Mouse (Mus musculus): ENCODE measurements around the gene Gm44973. TPM values are rescaled to one million over a fixed set of nuclear protein-coding genes. Genes with fewer than 3 reads are reported as not detected.

The Gm44973 gene
- total RNA-seq, 2 experiments from 2014 or later: not detected

- DNase-seq: no peak
- intact Hi-C loops (cut with DNase I): loop anchor here (10.0 kb wide), 1 partner anchor 110 kb away; no protein-coding TSS in a partner anchor
Observed at GRCm38 (mm10) chr7:5044981-5045380, 29.7 kb downstream of the Gm44973 start.

GRCm38 (mm10) chr7:5046112-5046511 lies 30.8 kb downstream of the Gm44973 start:
- no peak for DNase-seq

GRCm38 (mm10) chr7:5047313-5047712 lies 32.0 kb downstream of the Gm44973 start:
- no peak for DNase-seq
- intact Hi-C loops (cut with DNase I): loop anchor here (10.0 kb wide), 1 partner anchor 113 kb away; no protein-coding TSS in a partner anchor

More at GRCm38 (mm10) chr7:5046112-5046511, 30.8 kb downstream of the Gm44973 start:
- intact Hi-C loops (cut with DNase I): loop anchor here (10.0 kb wide), 1 partner anchor 111 kb away; no protein-coding TSS in a partner anchor

DNA sequence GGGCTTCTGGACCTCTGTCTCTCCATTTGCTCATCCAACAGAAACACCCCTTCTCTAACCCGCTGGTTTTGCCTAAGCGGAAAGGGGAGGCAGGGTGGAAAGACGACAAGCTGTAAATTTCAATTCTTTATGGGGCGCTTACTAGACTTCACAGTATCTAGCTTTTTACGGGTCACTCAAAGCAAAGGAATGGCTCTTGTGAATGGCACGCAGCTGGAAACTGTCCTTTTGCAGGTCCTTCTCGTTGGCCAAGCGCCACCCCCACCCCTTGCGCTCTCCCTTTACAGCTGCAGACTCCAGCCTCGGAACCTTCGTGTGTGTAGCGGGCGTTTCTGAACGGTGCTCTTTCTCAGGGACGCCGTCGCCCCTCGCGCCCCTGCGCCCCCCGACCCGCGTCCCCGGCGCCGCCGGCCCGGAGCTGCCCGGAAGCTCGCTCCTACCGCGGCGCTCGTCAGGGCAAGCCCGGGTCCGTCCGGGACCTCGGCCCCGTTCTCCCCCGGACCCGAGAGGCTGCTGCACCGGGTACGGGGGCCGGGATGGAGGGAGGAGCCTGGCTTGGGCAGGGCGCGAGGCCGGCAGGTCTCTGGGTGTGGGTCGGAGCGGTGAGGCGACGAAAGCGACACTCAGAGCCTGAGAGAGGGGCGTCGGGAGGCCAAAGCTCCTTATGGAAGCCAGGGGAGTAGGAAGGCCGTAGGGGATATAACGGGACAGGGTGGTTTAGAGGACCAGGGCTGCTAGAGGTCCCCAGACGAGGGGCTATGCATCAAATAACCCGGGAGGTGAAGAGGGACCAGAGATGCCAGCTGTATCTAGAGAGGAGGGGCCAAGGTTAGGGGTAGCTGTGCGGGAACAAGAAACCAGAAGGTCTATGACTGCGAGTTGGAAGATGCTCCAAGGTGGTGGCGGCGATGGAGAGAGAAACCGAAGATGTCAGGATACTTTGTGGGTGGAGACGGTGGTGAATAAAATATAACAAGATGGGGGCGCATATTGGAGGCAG lies 36.2 kb downstream of the Gm44973 start, which contains the start of gene Zfp580:
Gene Zfp580 (plus strand): TSS at position 346 of the 1,000 bp plus-strand sequence.
- DNase-seq: peak; percentile 81
- intact Hi-C loops (cut with DNase I): loop anchor here (5.0 kb wide), 1 partner anchor 34 kb away; the partner anchor contains the start of gene Gm44973

- no peak for DNase-seq
- intact Hi-C loops (cut with DNase I): loop anchor here (5.0 kb wide), 1 partner anchor 35 kb away; the partner anchor contains the start of gene Gm44973
Observed at GRCm38 (mm10) chr7:5052438-5052837, 37.1 kb downstream of the Gm44973 start.

DNA sequence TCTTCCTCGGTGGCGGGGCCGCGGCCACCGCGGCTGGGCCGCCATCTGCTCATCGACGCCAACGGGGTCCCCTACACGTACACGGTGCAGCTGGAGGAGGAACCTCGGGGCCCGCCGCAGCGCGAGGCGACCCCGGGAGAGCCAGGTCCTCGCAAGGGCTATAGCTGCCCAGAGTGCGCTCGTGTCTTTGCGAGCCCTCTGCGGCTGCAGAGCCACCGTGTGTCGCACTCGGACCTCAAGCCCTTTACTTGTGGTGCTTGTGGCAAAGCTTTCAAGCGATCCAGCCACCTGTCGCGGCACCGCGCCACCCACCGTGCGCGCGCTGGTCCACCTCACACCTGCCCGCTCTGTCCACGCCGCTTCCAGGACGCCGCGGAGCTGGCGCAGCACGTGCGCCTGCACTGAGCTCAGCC lies 37.6 kb downstream of the Gm44973 start:
- intact Hi-C loops (cut with DNase I): loop anchor here (5.0 kb wide), 1 partner anchor 36 kb away; the partner anchor contains the start of gene Gm44973
- DNase-seq: no peak

GRCm38 (mm10) chr7:5053456-5054179 lies 38.3 kb downstream of the Gm44973 start:
- DNase-seq: no peak
- intact Hi-C loops (cut with DNase I): loop anchor here (5.0 kb wide), 1 partner anchor 36 kb away; the partner anchor contains the start of gene Gm44973

- DNase-seq: peak; percentile 50
- intact Hi-C loops (cut with DNase I): no loop called here
Observed at GRCm38 (mm10) chr7:5056651-5057263, 41.5 kb downstream of the Gm44973 start.

- DNase-seq: no peak
- intact Hi-C loops (cut with DNase I): no loop called here
Observed at GRCm38 (mm10) chr7:5057381-5057780, 42.1 kb downstream of the Gm44973 start.

DNA sequence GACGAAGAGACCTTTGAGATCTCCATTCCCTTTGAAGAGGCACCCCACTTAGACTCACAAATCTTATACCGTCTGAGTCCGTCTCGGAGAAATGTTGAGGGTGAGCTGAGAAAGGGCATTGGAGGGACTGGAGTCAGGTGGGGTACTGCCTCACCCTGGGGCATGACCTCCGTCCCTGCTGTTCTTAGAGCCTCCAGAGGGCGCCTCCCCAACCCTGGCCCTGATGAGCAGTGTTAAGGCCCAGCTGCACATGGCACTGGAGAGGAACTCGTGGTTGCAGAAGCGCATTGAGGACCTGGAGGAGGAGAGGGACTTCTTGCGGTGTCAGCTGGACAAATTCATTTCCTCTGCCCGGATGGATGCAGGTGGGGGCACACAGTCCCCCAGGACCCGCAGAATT lies 42.5 kb downstream of the Gm44973 start:
- DNase-seq: no peak
- intact Hi-C loops (cut with DNase I): no loop called here

- intact Hi-C loops (cut with DNase I): no loop called here
- no peak for DNase-seq
Observed at GRCm38 (mm10) chr7:5058631-5059030, 43.3 kb downstream of the Gm44973 start.

- intact Hi-C loops (cut with DNase I): no loop called here
Observed at GRCm38 (mm10) chr7:5059421-5059820, 44.1 kb downstream of the Gm44973 start.

GRCm38 (mm10) chr7:5060239-5060731 lies 45.0 kb downstream of the Gm44973 start:
- intact Hi-C loops (cut with DNase I): no loop called here
- peak; percentile 88 for DNase-seq

More at GRCm38 (mm10) chr7:5059421-5059820, 44.1 kb downstream of the Gm44973 start:
- DNase-seq: no peak

DNA sequence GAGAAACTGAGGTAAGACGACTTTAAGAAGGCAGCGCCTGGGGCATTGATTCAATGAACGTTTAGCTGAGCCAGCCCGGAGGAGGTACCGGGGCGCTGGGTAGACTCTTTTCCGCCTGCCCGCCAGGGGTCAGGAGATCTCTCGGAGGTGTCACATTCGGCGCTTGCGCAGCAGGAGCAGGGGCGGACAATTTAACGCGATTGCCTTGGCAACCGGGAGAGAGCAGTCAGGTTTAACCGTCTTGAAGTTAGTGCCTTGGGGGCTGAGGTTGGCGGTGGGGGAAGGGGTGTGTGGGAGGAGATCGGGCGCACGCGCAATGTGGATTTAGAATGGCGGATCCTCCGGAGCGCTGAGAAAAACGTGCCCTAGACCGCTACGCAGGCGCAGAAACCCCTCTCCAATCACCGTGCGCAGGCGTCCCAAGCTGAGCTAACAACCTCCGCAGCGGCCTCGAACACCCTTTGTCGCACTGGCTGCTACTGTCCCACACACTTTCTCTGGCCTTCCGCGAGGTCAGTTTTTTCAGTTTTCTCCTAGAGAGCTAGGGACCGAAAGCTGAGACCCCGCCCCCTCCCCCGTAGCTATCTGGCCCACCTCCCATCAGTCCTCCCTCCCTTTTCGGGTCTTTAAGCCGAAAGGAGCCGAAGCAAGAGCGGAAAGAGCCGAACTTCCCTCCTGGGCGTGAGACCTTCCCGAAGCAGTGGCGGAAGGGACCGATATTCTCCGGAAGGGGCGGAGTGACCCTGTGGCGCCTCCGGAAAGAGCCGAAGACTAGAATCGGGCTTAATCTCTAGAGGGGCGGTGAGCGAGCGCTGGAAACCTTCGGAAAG lies 45.9 kb downstream of the Gm44973 start:
- intact Hi-C loops (cut with DNase I): no loop called here
- peak; percentile 99 for DNase-seq

- intact Hi-C loops (cut with DNase I): no loop called here
- peak; percentile 97 for DNase-seq
Observed at GRCm38 (mm10) chr7:5061774-5062359, 46.6 kb downstream of the Gm44973 start, which contains the start of gene U2af2. Gene U2af2 (plus strand): TSS chr7:5062143.

- peak; percentile 65 for DNase-seq
- intact Hi-C loops (cut with DNase I): no loop called here
Observed at GRCm38 (mm10) chr7:5062360-5063001, 47.2 kb downstream of the Gm44973 start.

GRCm38 (mm10) chr7:5064886-5065285 lies 49.6 kb downstream of the Gm44973 start:
- no peak for DNase-seq
- intact Hi-C loops (cut with DNase I): no loop called here

DNA sequence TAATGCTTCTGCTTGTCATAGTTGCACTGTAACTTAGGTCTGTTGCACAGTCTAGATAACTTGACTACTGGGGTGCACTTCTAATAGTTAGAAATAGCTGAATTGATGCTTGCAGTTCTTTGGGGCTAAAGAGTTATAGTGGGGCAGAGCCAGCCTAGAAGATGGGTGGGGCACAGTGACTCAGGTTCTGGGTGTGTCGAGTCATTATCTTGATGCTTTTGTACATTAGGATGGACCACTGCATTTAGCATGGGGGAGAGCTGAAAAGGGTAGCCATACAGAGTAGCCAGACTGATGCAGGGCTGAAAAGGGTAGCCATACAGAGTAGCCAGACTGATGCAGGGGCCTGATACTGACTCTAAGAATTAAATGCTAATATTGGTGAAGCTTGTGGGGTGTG lies 58.3 kb downstream of the Gm44973 start:
- intact Hi-C loops (cut with DNase I): no loop called here

More for the DNA sequence above, 58.3 kb downstream of the Gm44973 start:
- no peak for DNase-seq

Data from left cerebral cortex, postnatal 4 days (tissue).